Mouse (Mus musculus) kidney, postnatal 0 days (tissue): ENCODE measurements around the gene Ntf5. TPM values are rescaled to one million over a fixed set of nuclear protein-coding genes. Genes with fewer than 3 reads are reported as not detected.

ENCODE experiments used
- ATAC-seq: fragments of 200-750 bp; cut with Nextera tagmentation; replicated peaks from 2 replicates; pipeline ENCODE4 v1.8.0; 2017; ENCODE audit warnings: low read depth, moderate number of reproducible peaks, moderate TSS enrichment, moderate library complexity; ENCODE audit not compliant: low FRiP score
- DNase-seq: peaks from one replicate; pipeline ENCODE4 v3.0.0-alpha.2; 2016; ENCODE audit warnings: low spot score
- H3K27ac ChIP-seq: fragments of 300-500 bp; sonication (generic); 2 replicates; pipeline ENCODE4 v1.5.1; 2014; ENCODE audit warnings: mild to moderate bottlenecking
- H3K27me3 ChIP-seq: fragments of 300-500 bp; sonication (generic); 2 replicates; pipeline ENCODE4 v1.6.1; 2014; ENCODE audit warnings: low read length, mixed read lengths; ENCODE audit not compliant: insufficient read depth
- H3K36me3 ChIP-seq: fragments of 300-500 bp; sonication (generic); 2 replicates; pipeline ENCODE4 v1.6.1; 2014; ENCODE audit warnings: low read length, mixed read lengths; ENCODE audit not compliant: insufficient read depth
- H3K4me1 ChIP-seq: fragments of 300-500 bp; sonication (generic); replicated peaks from 2 replicates; pipeline ENCODE4 v1.6.1; 2014; ENCODE audit warnings: antibody characterized with exemption, low read length, mixed read lengths; ENCODE audit not compliant: insufficient read depth
- H3K4me2 ChIP-seq: fragments of 300-500 bp; sonication (generic); 2 replicates; pipeline ENCODE4 v1.6.1; 2014; ENCODE audit warnings: mild to moderate bottlenecking, low read length, moderate library complexity, mixed read lengths
- H3K4me3 ChIP-seq: fragments of 300-500 bp; sonication (generic); replicated peaks from 2 replicates; pipeline ENCODE4 v1.5.1; 2014; ENCODE audit warnings: low read depth, low read length
- H3K9ac ChIP-seq: fragments of 300-500 bp; sonication (generic); 2 replicates; pipeline ENCODE4 v1.6.1; 2014; ENCODE audit warnings: low read depth, low read length
- H3K9me3 ChIP-seq: fragments of 300-500 bp; sonication (generic); replicated peaks from 2 replicates; pipeline ENCODE4 v1.6.1; 2016; ENCODE audit warnings: low read length, inconsistent platforms, mixed read lengths
- CTCF ChIP-seq: IDR thresholded peaks from 2 replicates; pipeline ENCODE4 v1.5.1; 2016; ENCODE audit warnings: antibody characterized with exemption, low read depth, mild to moderate bottlenecking, moderate library complexity
- WGBS: fragments of 180-500 bp; shearing (Covaris S2); extraction: QIAGEN DNeasy Blood & Tissue Kit; methylation state at CpG from one replicate; pipeline ENCODE4 v1.1.7; 2014; 5-methylcytosine and 5-hydroxymethylcytosine counted together
- polyA plus RNA-seq: library from polyadenylated mRNA; unstranded; fragments of >200 nt; fragmentation: Nextera tagmentation; extraction: Ambion mirVana; gene quantifications from 2 replicates; pipeline ENCODE4 v1.2.1, GENCODE M21; 2015

Gene Ntf5
- polyA plus RNA-seq, 1 experiment from 2014 or later, result 1.5 TPM

- peak overlapping the region; percentile 97 for H3K4me2 ChIP-seq
- no peaks in the 10 kb centered on the region for H3K9me3 ChIP-seq
- ATAC-seq (no peak), DNase-seq (no peak)
- H3K27ac ChIP-seq, result no peak overlapping the region
- no peak for TF ChIP-seq CTCF
- 78% methylated on average over 15 of the region's 15 CpGs for WGBS
- peaks cover 14% of the 10 kb centered on the region for H3K4me1 ChIP-seq
- peaks cover 4% of the 10 kb centered on the region; the same call in 1 of the 2 replicates for H3K36me3 ChIP-seq
- 0 out of 2 replicates have a peak, but pooled peaks cover 10% of the 10 kb centered on the region for H3K27me3 ChIP-seq
- no peak overlapping the region for H3K4me3 ChIP-seq
- no peak overlapping the region for H3K9ac ChIP-seq
Measured at GRCm38 (mm10) chr7:45368178-45368577, 45.3 kb upstream of the Ntf5 start.

- H3K27me3 ChIP-seq, result 0 out of 2 replicates have a peak, but pooled peaks cover 10% of the 10 kb centered on the region
- peaks cover 14% of the 10 kb centered on the region; the same call in 1 of the 2 replicates for H3K36me3 ChIP-seq
- H3K27ac ChIP-seq, result no peak overlapping the region
- ATAC-seq (no peak), DNase-seq (no peak)
- TF ChIP-seq CTCF, result no peak
- no peaks in the 10 kb centered on the region for H3K9me3 ChIP-seq
- no peak overlapping the region for H3K4me3 ChIP-seq
- 71% methylated on average over 16 of the region's 16 CpGs for WGBS
- peaks cover 14% of the 10 kb centered on the region for H3K4me1 ChIP-seq
- H3K4me2 ChIP-seq, result no peak overlapping the region
- H3K9ac ChIP-seq, result no peak overlapping the region
Measured at GRCm38 (mm10) chr7:45369022-45369745, 44.3 kb upstream of the Ntf5 start.

- Histone ChIP-seq H3K4me3 (peak overlapping the region; percentile 40), H3K27ac (no peak overlapping the region), H3K4me2 (peak overlapping the region; percentile 82), H3K36me3 (peaks cover 15% of the 10 kb centered on the region; the same call in 1 of the 2 replicates), H3K9me3 (no peaks in the 10 kb centered on the region), H3K9ac (peak overlapping the region; percentile 51), H3K4me1 (peaks cover 14% of the 10 kb centered on the region), H3K27me3 (0 out of 2 replicates have a peak, but pooled peaks cover 10% of the 10 kb centered on the region)
- no peak for TF ChIP-seq CTCF
- DNase-seq (no peak), ATAC-seq (no peak; the same call in 1 of the 2 replicates)
- 6% methylated on average over 51 of the region's 52 CpGs for WGBS
Measured at GRCm38 (mm10) chr7:45369836-45370474, 43.5 kb upstream of the Ntf5 start.

- Histone ChIP-seq H3K27ac (no peak within 1 kb of the TSS), H3K4me3 (peak within 1 kb of the TSS; percentile 40), H3K4me2 (peak within 1 kb of the TSS; percentile 82), H3K27me3 (0 out of 2 replicates have a peak, but pooled peaks cover 10% of the 10 kb centered on the region), H3K9me3 (no peaks in the 10 kb centered on the region), H3K36me3 (peaks cover 18% of the 10 kb centered on the region), H3K9ac (peak within 1 kb of the TSS; percentile 51), H3K4me1 (peaks cover 13% of the 10 kb centered on the region)
- 8% methylated on average over 28 of the region's 28 CpGs for WGBS
- TF ChIP-seq CTCF, result peak; percentile 34; the same call in 1 of the 2 replicates
- DNase-seq (peak; percentile 93), ATAC-seq (peak; percentile 79)
Measured at GRCm38 (mm10) chr7:45370475-45371311, 42.8 kb upstream of the Ntf5 start, which contains the start of gene Lin7b. TSS of gene Lin7b (minus strand) at chr7:45370583.

GRCm38 (mm10) chr7:45372371-45372770 is 41.1 kb upstream of the Ntf5 start:
- peaks cover 3% of the 10 kb centered on the region; the same call in 1 of the 2 replicates for H3K4me1 ChIP-seq
- WGBS, result 76% methylated on average over 5 of the region's 5 CpGs
- H3K36me3 ChIP-seq, result peaks cover 35% of the 10 kb centered on the region

GRCm38 (mm10) chr7:45374620-45375019 is 38.9 kb upstream of the Ntf5 start:
- H3K4me3 ChIP-seq, result no peak overlapping the region
- no peak for TF ChIP-seq CTCF
- 95% methylated on average over 8 of the region's 8 CpGs for WGBS
- H3K9ac ChIP-seq, result no peak overlapping the region
- H3K9me3 ChIP-seq, result no peaks in the 10 kb centered on the region
- ATAC-seq (no peak), DNase-seq (no peak)
- no peak overlapping the region for H3K4me2 ChIP-seq
- H3K27me3 ChIP-seq, result no peaks in the 10 kb centered on the region
- no peak overlapping the region for H3K27ac ChIP-seq
- H3K36me3 ChIP-seq, result peaks cover 53% of the 10 kb centered on the region
- no peaks in the 10 kb centered on the region; the same call in 1 of the 2 replicates for H3K4me1 ChIP-seq

More at GRCm38 (mm10) chr7:45372371-45372770, 41.1 kb upstream of the Ntf5 start:
- Histone ChIP-seq H3K9ac (no peak overlapping the region), H3K9me3 (no peaks in the 10 kb centered on the region), H3K27me3 (0 out of 2 replicates have a peak, but pooled peaks cover 10% of the 10 kb centered on the region), H3K27ac (no peak overlapping the region), H3K4me2 (no peak overlapping the region), H3K4me3 (no peak overlapping the region)
- TF ChIP-seq CTCF, result no peak
- no peak for ATAC-seq
- DNase-seq, result no peak
